Mouse (Mus musculus): ENCODE data around the gene Six4.

DNA sequence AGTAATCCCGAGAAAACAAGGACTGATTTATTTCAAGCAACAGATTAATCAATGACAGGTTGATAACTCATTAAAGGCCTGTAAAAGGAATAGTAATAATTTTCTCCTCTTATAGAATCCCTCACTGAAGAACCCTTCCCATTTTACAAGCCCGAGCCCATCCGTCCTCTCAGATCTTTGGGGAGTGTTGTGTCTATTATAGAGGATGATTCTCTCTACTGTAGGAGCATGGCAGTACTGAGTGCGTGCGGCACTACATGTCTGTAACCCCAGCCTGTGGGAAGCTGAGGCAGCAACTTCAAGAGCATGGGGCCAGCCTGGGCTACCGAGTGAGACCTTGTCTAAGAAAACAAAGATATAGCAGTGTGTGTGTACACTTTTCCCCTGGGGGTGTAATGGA, 55.8 kb downstream of the Six4 start:
- TF ChIP-seq CTCF (IDR thresholded peaks at IDR 0.05; ENCODE audit: extremely low read depth, insufficient read depth, low read length) (no peak), POLR2A (IDR thresholded peaks at IDR 0.05; ENCODE audit: extremely low read depth, insufficient read depth, low read length) (no peak)

Data from cortical plate, adult 2 months (tissue).